Mouse (Mus musculus): ENCODE data around the gene Tmem266.

Tmem266 gene

DNA sequence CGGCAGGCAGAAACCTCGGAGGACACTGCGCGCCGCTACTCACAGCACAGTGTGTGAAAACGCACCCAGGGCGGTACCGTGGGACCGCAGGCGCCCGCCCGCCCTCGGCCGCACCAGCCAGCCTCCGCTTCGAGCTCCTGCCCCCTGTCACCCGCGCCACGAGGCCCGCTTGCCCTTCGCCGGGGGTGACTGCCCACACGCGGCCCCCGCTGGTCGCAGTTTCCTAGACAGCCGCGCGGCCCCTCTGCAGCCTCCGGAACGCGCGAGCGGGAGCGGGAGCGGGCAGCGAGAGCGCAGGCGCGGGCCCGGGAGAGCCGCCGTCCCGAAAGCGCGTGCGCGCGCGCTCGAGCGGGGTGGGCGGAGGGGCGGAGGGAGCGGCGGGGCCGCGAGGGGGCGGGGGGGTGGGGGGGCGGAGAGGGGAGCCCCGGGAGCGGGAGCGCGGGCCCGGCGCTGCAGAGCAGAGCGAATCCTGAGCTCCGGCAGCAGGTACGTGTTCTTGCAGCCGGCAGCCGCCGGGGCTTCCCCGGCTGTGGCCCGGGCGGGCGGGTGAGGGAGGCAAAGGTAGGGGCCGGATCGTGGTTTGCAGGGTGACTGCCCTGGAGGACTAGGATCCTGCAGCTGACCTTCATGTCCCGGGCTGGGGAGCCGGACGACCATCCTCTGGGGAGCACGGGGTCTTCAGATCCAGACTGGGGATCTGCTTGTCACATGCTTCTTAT is at the start of gene Tmem266, which contains the start of gene Nrg4:
Gene Tmem266, plus strand, starts transcription at position 399 of the 719 bp plus-strand sequence.
Gene Nrg4, minus strand, starts transcription at position 330 of the 719 bp plus-strand sequence.
- DNase-seq = peak; percentile 85

DNA sequence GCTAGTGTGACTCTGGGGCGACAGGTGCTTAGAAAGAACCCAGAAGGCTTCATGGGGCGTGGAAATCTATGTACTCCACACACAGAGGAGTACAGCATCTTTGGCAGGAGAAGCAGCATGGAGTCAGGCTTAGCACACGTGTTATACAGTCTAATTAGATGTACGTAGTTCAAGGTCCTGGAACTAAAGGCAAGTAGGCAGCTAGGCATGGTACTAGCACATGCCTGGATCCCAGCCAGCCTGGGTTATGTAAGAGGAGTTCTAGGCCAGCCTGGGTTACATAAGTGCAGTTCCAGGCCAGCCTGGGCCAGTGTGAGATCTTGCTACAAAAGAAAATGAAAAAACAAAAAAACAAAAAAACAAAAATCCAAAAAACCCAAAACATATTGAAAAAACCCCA is 49.2 kb upstream of the Tmem266 start:
- DNase-seq = no peak

DNA sequence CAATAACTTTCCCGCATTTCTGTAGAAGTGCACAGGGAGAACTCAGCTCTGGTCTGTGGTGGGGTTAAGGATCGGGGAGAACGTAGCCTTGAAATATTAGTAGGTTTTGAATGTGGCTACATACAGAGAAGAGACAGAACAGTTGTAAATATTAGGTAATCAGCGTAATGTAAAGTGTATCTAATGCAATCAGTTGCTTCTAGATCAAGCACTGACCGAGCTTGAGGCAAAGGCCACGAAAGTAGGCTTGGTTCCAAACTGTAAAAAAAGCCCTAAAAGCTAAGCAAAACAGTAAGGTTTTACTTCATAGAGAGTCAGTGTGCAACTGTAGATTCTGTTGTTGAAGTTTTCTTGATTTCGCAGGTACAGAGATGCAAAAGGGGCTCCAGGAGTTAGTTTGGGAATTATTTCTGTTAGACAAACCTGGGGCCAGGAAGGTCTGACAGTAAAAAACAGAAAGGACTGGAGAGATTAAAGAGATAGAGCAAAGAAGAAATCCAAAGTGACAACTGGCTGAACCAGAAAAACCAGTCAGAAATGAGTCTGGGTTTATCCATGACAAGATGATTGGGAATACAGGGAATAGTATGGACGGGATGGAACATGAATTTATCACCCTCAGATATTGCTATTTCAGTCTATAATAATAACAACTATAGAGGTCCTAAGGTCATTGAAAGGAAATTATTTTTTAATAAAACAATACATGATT is 47.4 kb upstream of the Tmem266 start:
- no peak for DNase-seq

DNA sequence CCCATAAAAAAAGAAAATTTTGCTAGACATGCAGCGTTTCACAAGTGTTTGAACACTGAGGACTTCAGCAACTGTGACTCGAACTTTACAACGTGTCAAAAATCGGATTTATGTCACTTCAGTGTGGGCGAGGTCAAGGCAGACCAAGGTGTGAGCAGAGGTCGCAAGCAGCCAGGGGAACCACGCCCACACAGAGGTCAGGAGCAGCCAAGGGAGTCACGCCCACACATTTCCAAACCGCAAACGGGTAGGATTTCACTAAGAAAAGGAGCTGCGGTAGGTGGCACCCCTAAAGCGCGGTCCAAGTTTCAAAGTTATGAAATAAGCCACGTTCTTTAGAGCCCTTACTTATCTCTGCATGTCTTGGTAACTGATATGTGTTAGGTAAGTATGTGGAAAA is 43.2 kb upstream of the Tmem266 start:
- DNase-seq = no peak

DNA sequence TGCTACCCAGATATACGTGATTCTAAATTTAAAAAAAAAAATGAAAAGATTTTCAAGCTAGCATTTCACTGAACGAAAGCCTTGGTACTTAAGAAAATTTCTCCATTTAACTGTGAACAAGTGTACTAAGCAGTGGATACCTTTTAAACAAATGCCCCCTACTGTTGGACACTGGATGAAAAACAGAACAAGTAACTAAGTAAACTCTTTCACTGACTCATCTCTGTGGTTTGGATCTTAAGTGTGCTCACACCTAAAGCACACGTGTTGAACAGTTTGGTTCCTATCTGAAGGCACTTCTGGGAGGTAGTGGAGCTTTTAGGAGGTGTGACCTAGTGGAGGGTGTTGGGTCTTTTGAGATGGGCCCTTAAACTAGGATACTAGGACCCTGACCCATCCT is 41.5 kb upstream of the Tmem266 start:
- DNase-seq = no peak

DNA sequence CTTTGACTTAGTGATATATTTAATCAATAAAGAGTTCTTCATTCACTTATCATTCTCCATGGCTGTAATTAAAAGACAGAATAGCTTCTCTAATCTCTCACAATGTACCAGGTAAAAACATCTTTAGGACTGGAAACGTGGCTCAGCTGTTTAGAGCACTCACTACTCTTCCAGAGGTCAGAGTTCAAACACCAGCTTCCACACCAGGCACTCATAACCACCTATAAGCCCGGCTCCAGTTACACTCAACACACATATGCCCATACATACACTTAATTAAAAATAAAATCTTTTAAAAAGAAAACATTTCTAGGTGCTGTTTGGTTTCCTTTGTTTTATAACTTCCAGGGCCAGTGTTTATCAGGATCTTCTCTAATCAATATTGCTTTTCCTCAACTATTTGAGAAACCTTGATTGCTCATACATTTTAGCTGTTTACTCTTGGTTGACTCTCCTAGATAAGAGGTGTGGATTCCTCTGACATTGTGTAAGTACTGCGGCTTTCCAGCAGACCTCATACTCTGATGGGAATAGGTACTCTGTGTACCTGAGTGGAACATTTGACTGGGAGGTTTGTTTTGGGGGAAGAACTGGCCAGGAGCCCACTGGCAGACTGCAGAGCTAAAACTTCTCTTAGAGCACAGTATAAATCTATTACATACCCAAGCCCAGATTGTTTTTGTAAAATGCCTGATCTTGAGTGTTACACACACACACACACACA is 37.1 kb upstream of the Tmem266 start:
- DNase-seq = no peak

DNA sequence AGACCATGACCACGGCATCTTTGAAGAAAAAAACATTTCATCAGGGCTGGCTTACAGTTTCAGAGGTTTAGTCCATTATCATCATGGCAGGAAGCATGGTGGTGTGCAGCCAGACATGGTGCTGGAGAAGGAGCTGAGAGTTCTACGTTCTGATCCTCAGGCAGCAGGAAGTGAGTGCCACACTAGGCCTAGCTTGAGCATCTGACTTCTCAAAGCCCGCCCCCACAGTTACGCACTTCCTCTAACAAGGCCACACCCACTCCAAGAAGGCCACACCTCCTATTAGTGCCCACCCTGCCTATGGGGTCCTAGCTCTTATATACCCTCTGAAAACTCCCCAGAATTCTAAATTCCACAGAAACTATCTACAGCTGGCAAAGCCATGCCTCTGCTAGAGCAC is 34.7 kb upstream of the Tmem266 start:
- no peak for DNase-seq

DNA sequence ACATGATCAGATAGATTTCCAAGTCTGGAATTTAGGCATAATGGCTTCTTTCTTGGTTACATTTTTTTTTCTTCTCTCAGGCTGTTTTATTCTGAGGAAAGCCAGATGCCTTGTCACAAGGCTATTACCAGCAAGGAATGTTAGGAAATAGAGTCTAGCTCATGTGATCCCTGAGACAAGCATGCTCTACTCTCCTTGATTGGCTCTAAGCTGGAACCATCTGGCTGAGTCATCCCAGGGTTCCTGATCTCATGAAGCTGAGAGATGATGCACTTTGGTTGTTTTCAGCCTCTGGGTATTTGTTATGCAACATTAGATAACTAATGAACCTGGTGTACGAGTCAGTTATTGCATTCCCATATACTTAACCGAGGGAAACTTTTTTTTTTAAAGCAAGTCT is 30.5 kb upstream of the Tmem266 start:
- no peak for DNase-seq

DNA sequence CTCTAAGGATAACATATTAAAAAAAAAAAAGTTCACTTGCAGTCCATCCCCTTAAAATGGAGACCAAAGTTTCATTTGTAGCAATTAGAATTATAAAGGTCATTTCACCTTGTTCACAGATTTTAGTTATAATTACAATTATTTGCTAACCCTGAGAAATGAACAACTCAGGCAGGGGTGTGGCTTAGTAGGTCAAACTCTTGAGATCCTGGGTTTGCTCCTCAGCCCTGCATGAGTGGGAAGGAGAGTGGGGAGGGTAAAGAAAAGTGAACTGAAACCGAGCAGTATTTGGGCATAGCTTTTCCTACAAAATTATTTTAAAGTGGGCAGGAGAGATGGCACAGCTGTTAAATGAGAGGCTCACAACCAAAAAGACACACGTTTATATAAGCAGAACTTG is 19.6 kb upstream of the Tmem266 start:
- DNase-seq = no peak

DNA sequence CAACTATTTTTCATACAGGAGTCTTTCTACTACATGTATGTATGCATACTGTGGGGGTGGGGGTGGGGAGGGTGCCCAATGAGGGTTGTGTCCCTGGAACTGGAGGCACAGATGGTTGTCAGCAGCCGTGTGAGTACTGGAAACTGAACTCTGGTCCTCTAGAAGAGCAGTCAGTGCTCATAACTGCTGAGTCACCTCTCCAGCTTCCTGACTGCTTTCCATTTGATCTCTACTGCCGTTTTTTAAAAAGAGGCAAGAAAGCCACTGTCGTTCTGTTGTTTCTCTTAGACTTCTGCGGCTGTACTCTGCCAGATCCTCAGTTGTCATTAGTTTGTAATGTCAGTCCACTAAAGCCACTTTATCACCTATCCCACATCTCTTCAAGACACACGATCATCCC is 19.2 kb upstream of the Tmem266 start:
- no peak for DNase-seq

DNA sequence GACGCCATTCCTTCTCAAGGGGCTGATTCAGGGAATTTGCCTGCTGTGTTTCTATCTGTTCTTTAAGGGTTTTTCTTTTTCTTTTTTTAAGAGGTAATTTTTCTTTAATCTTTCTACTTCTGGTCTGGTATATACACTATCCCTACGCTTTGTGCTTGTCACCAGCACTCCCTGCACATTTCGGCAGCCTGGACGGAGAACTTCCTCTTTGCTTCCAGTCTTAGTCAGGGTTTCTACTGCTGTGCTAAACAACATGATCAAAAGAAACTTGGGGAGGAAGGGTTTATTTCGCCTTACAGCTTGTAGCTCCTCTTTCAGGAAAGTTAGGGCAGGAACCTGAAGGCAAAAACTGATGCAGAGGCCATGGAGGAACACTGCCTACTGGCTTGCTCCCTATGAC is 18.3 kb upstream of the Tmem266 start:
- DNase-seq = no peak

DNA sequence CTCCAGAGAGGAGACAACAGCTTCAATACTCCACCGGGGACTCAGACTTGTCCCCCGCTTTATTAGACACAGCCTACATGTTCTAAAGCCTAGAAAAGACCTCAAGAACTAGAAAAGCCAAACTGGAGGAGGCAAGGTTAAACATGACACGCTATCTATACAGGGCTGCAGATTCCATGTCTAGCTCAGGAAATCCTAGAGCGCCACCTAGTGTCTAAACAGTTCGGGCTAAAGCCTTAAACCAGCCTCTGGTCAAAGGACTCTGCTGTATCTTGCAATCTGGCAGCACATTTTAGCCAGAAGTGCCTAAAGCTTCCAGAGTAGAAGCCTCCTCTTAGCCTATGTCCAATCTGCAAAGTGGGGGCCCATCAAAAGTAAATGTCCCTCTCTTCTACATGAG is 15.2 kb upstream of the Tmem266 start:
- DNase-seq = peak; percentile 65

DNA sequence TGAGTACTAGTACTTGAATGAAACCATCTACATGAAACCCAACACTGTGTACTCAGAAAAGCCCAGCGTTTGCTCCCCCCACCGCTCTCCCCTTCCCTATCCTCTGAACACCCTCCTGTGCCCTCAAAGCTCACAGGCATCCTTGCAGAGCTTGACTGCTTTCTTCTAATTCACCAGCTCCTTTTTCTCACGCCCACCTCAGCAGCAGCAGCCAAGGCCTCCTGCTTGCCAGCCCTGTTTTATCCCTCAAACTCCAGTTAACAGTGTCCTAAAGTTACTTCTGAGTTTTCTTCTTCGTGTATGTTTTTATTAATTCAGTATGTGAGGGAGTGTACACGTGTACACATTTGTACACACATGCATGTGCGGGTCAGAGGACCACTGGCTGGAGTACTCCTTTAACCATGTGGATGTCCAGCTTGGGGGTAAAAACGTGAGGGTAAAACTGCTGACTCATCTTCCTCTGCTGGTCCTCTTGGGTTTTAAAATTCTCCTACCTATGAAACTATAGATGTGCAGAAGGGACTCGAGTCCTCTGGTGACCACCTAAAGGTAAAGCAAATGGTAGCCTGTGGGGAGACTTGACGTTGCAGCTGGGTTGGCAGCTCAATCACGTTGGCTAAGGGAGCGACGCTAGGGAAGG is 13.0 kb upstream of the Tmem266 start:
- no peak for DNase-seq

DNA sequence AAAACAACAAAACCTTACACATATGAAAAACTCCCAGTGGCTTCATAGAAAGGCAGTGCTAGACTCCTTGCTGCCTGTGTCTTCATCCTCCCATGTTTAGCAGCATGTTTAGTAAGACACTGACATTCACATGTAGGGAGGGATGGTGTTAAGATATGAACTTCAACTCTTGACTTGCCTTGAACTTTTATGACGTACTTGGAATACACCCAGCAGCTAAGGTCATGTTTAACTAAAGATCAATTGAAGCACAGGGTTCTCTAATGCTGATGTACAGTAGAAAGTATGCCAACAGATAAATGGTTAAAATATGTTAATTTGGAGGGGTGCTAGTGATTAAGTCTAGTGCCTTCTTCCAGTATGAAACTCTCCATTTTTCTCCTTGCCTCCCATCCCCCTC is 4.1 kb upstream of the Tmem266 start:
- no peak for DNase-seq

DNA sequence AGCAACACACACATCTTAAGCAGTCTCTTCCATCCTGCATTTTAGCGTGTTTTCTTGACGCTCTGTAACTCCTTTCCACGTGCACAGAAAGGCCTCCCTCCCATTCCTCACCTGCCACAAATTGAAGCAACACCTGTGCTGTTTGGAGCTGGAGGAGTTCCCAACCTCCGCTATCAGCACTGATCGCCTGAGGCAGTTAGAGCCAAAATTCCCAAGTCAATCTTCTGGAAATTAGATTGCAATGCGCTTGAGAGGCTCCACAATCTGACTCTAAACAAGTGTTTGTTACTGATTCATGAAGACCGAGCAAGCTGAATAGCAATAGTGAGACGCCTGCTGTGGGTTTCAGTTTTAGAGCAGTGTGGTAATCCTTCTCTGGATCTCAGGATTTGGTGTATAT is 2.6 kb upstream of the Tmem266 start:
- DNase-seq = no peak

DNA sequence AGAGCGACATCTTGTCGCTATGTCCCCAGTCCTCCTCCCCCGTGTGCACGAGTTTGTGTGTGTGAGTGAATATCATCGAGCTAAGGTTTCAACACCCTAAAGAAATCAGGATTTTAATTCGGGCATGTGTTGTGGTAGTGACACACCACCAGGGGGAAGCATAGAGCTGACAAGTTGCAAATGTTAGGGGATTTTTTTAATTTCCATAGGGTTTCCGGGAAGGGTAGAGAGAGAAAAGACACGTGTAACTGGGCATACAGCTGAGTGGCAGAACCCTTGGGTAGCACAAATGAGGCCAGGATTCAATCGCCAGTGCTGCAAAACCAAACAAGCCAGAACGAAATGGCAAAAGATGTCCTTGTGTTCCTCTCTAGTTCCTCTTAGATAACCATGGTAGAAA is 2.2 kb upstream of the Tmem266 start:
- DNase-seq = peak; percentile 22

DNA sequence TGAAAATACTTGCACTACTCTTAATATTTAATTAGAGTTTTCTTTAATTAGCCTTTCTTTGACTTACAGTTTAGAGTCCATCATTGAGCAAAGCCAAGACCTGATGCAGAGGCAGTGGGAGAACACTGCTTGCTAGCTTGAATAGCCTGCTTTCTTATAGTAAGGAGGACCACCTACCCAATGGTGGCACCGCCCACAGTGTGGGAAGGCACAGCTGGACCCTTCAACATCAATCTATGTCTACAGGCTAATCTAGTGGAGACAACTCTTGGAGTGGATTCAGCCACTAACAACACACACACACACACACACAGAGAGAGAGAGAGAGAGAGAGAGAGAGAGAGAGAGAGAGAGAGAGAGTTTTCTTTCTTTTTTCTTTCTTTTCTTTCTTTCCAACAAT is 1.7 kb upstream of the Tmem266 start:
- no peak for DNase-seq

DNA sequence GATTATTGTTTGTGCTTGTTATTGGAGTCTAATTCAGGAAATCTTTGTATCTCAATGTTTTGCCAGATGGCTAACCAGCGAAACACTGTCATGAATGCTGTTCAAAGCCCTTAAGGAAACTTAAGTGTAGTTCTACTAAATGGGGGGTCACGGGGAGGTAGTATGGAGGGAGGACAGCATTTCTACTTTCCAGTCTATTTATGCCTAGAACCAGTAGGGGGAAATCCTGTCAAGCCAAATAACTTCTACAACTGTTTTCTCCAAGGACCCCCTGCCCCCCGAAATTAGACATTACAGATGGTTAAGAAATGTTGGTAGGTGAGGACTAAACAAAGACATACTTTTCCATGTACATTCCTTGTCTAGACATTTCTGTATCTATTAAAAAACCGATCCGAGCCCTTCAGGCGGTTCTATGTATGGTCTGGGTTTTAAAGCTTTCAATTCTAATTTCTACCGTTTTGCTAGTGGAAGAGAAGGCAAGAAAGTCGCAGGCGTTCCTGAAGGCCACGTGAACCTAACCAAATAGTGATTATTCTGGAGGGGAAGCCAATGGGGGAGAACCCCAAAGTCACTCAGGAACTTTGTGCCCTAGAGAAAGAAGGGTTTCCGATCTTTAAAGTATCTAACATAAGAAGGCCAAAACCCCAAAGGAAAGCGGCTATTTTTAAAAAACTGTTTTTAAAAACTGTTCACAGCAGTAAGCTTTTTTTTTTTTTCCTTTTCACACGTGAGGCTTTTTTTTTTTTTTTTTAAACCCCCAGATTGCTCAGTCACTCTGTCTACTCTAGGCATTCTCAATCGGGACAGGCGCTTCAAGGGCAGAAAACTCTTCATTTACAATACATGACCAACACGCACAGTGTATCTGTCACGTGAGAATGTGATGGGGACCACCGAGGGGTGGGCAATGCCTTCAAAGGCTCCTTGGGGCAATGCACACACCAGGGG is 874 bp upstream of the Tmem266 start:
- no peak for DNase-seq

DNA sequence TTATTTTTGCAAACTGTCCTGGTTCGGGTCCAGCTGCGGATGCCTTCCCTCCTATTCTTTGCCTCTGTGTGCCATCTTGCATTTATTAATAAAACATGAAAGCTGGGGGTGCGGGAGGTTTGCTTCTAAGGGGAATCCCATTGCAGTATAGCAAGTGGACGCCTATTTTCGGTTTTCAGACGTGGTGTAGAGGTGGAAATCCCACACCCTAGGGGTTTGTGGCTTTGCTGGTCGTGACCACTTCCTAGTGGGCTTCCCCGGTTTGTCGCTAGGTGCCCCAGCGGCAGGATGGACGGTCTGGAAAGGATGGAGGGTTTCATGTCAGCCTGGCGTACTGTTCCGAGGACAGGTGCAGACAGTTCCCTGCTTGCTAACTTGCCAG is 512 bp downstream of the Tmem266 start:
- DNase-seq = peak; percentile 20

DNA sequence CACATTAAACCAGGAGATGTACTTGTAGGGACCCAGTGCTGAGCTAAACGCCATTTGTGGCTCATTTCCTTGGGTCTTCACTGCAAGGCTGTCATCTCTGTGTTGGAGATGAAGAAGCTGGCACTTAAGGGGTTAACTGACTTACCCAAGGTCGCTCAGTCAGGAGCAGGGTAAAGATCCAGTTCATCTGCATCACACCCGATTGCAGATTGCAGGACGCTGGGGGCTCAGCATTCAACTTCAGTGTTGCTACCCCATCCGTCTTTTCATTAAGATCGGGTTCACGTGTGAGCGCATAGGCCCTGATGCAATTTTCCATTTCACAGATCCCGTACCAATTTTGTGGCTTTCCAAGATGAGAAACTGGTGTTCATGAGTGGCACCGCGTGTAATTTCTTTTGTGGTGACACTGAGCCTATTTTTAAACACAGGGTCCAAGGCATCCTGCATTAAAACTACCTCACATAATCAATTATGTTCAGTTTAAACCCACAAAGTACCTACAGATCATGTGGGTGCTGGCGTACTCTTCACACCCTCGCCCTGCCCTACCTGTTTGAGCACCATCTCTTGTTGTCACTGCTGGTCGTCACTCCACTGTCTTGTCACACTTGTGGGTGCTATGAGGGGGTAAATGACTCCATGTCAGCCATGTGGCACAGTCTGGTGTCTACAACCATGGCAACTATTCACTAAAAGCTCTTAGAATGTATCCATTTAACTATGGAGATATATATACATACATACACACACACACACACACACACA is 1.6 kb downstream of the Tmem266 start:
- DNase-seq = no peak

DNA sequence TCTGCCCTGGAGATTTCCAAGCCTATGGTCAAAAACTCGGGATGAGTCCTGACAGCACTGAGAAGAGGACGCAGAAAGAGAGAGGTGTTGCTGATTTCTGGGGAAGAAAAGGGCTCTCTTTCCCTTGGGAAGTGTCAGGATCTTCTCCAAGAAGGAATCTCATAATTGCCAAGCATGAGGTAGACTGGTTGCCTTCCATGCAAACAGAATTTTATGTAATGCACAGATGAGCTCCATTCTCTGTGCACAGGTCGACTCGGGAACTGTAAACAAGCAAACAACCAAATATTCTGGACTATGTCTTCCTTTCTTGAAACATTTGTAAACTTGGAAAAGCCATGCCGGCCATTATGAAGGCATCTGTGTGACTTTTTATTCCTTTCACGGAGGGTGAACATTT is 2.7 kb downstream of the Tmem266 start:
- DNase-seq = no peak

DNA sequence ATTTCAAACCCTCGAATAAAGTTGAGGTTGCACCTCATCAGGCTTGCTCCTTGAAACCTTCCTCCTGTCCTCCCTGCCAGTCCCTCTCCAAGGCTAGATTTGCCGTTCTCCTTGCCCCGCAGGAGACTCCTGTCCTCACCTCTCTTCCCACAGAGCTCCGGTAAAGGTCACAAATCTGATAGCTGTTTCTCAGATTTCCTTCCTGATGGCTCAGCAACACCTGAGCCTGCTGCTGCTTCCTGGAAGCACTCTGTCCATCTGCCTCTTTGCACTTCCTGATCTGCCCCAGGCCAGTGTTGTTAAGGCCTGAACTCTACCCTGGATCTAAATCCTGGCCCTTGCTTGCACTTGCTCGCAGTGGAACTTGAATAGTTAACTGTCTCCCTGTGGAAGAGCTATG is 5.8 kb downstream of the Tmem266 start:
- DNase-seq = no peak
